Mouse (Mus musculus) heart, embryonic 12.5 days (tissue): ENCODE data around the gene Bmp10. TPM values are rescaled to one million over a fixed set of nuclear protein-coding genes. Genes with fewer than 3 reads are reported as not detected.
A peak's percentile ranks its signal among the peaks of the same experiment; 100 is the strongest.

Experiments used
- ATAC-seq: fragments of 200-750 bp; cut with Nextera tagmentation; 2 replicates; pipeline ENCODE4 v1.8.0; 2017; ENCODE audit warnings: moderate TSS enrichment, moderate library complexity; ENCODE audit not compliant: insufficient number of reproducible peaks, low FRiP score
- H3K27ac ChIP-seq: fragments of 300-500 bp; sonication (generic); 2 replicates; pipeline ENCODE4 v1.5.1; 2016; ENCODE audit warnings: mild to moderate bottlenecking, moderate library complexity; ENCODE audit not compliant: poor library complexity, severe bottlenecking
- H3K27me3 ChIP-seq: fragments of 300-500 bp; sonication (generic); replicated peaks from 2 replicates; pipeline ENCODE4 v1.6.1; 2016; ENCODE audit warnings: mild to moderate bottlenecking, moderate library complexity
- H3K36me3 ChIP-seq: fragments of 300-500 bp; sonication (generic); 2 replicates; pipeline ENCODE4 v1.6.1; 2016; ENCODE audit warnings: mild to moderate bottlenecking, moderate library complexity
- H3K4me1 ChIP-seq: fragments of 300-500 bp; sonication (generic); replicated peaks from 2 replicates; pipeline ENCODE4 v1.6.1; 2016; ENCODE audit warnings: mild to moderate bottlenecking
- H3K4me2 ChIP-seq: fragments of 300-500 bp; sonication (generic); 2 replicates; pipeline ENCODE4 v1.6.1; 2016; ENCODE audit warnings: mild to moderate bottlenecking, moderate library complexity
- H3K4me3 ChIP-seq: fragments of 300-500 bp; sonication (generic); 2 replicates; pipeline ENCODE4 v1.5.1; 2016; ENCODE audit warnings: mild to moderate bottlenecking
- H3K9ac ChIP-seq: fragments of 300-500 bp; sonication (generic); 2 replicates; pipeline ENCODE4 v1.6.1; 2016; ENCODE audit warnings: mild to moderate bottlenecking, moderate library complexity
- H3K9me3 ChIP-seq: fragments of 300-500 bp; sonication (generic); replicated peaks from 2 replicates; pipeline ENCODE4 v1.6.1; 2016; ENCODE audit warnings: mild to moderate bottlenecking, moderate library complexity
- WGBS: fragments of 180-500 bp; shearing (Covaris S2); methylation state at CpG from one replicate; pipeline ENCODE4 v1.1.7; 2016; 5-methylcytosine and 5-hydroxymethylcytosine counted together
- polyA plus RNA-seq: library from polyadenylated mRNA; unstranded; fragments of >200 nt; fragmentation: Nextera tagmentation; extraction: Ambion mirVana; gene quantifications from 2 replicates; pipeline ENCODE4 v1.2.1, GENCODE M21; 2016

Bmp10 gene
- polyA plus RNA-seq, 1 experiment from 2014 or later: 6.7 TPM

DNA sequence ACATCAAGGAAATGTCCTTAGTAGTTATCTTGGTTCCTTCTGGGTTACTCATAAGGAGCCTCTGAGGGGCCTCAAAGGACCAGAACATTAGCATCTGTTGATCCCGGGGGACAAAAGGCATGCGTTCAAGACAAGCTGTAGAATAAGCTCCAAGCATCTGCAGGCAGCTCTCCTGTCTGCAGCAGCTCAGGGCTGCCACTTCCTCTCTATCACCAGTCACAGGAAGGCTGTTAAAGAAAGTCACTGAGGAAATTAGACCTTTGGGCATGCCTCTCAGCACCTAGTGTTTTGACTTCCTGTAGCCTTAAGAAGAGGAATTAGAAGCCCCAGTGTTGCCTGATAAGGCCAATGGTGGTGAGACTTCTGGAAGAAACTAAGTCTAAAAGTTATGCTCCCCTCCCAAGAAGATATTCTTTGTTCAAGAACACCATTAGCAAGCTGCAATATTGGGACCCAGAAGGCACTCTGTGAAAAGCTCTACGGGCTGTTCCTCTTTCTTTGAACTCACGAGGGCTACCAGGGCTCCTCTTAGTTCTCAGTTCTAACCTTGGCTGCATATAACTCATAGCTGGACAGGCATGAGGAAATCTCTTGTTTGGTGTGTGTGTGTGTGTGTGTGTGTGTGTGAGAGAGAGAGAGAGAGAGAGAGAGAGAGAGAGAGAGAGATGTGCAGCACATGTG is 28.8 kb upstream of the Bmp10 start:
- no peak overlapping the region for H3K4me3 ChIP-seq
- peaks cover 31% of the 10 kb centered on the region for H3K4me1 ChIP-seq
- H3K36me3 ChIP-seq: no peaks in the 10 kb centered on the region
- H3K9me3 ChIP-seq: no peaks in the 10 kb centered on the region
- H3K27ac ChIP-seq: no peak overlapping the region
- ATAC-seq: no peak
- H3K9ac ChIP-seq: no peak overlapping the region
- no peak overlapping the region for H3K4me2 ChIP-seq
- peaks cover 33% of the 10 kb centered on the region for H3K27me3 ChIP-seq
- WGBS: 30% methylated on average over 4 of the region's 4 CpGs

DNA sequence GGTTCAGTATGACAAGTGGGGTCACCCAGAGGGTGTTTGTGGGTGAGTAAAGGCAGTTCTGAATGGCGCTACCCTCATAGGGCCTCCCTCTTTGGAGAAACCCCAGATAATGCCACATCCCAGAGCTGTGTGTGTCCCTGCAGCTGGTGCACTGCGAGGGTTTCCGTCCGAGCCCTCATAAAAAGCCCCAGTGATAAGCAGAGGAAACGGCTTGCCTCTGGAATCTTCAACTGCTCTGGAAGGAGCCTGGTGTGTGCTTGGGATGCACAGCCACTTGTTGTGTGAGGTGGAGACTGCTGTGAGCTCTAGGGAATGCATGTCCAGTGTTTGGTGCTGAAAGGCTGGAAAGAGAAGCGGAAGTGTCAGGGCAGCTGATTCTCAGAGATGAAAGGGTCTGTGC is 27.3 kb upstream of the Bmp10 start:
- H3K27ac ChIP-seq: peak overlapping the region; percentile 22; the same call in 1 of the 2 replicates
- H3K9me3 ChIP-seq: no peaks in the 10 kb centered on the region
- no peaks in the 10 kb centered on the region for H3K36me3 ChIP-seq
- H3K4me3 ChIP-seq: no peak overlapping the region
- peaks cover 28% of the 10 kb centered on the region for H3K4me1 ChIP-seq
- H3K9ac ChIP-seq: no peak overlapping the region
- 11% methylated on average over 6 of the region's 6 CpGs for WGBS
- ATAC-seq: peak; percentile 42
- peaks cover 25% of the 10 kb centered on the region for H3K27me3 ChIP-seq
- H3K4me2 ChIP-seq: no peak overlapping the region

DNA sequence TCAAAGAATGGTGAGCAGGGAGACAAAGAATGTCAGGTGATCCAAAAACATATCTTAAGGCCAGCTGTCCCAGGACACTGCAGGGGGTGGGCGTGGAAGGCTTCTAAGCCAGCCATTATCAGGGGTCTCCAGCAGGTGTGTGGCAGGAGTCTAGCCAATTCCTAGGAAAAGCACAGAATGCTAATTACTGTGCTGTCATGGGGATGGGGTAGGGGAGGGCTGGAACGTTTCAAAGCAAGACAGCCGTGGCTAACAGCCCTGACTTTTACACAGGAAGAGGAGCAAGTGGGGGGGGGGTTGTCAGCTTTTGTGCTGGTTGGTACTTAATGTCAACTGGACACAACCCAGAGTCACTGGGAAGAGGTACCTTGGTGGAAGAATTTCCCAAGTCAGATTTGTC is 16.8 kb upstream of the Bmp10 start:
- H3K4me2 ChIP-seq: no peak overlapping the region
- 0 out of 2 replicates have a peak, but pooled peaks cover 4% of the 10 kb centered on the region for H3K4me1 ChIP-seq
- H3K27ac ChIP-seq: no peak overlapping the region
- H3K36me3 ChIP-seq: no peaks in the 10 kb centered on the region
- H3K27me3 ChIP-seq: peaks cover 12% of the 10 kb centered on the region
- 29% methylated on average over 3 of the region's 3 CpGs for WGBS
- H3K9me3 ChIP-seq: peaks cover 6% of the 10 kb centered on the region
- H3K9ac ChIP-seq: no peak overlapping the region
- no peak overlapping the region for H3K4me3 ChIP-seq
- no peak for ATAC-seq

DNA sequence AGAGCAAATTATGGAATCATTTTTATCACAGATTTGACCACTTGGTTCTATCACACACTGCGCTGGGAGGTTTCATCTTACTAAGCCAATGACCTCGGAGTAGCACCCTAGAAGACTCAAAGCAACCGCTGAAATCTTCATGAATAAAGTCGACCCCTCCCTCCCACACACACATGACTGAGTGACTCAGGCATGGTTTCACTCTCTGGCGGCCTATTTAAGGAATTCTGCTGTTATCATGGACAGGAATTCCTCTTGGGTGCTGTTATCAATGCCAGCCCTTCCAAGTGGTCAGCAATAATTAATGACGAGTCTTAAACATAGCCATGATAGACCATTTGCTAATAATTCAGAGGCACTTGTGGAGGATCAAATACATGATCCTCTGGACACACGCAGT is 6.5 kb upstream of the Bmp10 start:
- Histone ChIP-seq H3K4me2 (peak overlapping the region; percentile 40), H3K9ac (no peak overlapping the region), H3K36me3 (no peaks in the 10 kb centered on the region), H3K4me3 (no peak overlapping the region), H3K27me3 (peaks cover 37% of the 10 kb centered on the region), H3K9me3 (no peaks in the 10 kb centered on the region), H3K27ac (no peak overlapping the region; the same call in 1 of the 2 replicates), H3K4me1 (peaks cover 51% of the 10 kb centered on the region)
- no peak for ATAC-seq
- 21% methylated on average over 7 of the region's 7 CpGs for WGBS

DNA sequence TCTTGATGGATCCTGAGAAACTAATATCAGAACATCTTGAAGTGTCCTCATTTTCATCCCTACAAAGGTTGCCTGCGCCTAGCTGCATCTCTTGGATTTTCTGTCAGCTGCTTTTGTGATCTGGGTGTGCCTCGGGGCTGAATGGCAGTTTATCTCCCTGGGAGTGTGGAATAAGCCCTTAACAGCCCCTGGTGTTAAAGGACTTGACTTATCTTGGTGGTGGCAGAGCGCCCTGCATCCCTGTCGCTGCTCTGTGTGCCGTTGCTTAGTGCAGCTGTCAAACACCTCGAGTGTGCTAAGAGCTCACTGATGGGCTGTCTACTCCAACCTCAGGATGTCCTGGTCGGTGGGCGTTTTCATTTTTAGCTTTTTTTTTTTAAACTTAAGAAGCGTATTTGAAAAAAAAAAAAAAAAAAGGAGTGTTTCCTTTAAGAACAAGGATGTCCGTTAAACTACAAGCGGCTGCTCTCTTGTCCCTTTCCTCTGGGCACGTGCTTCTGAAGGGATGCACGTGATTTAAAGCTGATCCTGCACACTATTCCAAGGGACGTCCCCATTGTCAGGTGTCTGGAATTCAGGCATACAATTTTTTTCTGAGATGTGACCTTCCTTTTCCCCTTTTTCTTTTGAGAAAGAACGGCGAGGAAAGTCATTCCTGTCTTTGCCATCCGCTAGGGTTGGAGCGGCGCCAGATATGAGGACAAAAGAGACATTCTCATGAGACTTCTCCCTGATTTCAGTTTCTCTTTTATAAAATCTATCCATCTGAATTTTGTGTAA is 4.6 kb upstream of the Bmp10 start:
- H3K4me3 ChIP-seq: no peak overlapping the region
- no peaks in the 10 kb centered on the region for H3K36me3 ChIP-seq
- 21% methylated on average over 19 of the region's 19 CpGs for WGBS
- peak; percentile 75 for ATAC-seq
- H3K9me3 ChIP-seq: no peaks in the 10 kb centered on the region
- H3K4me2 ChIP-seq: peak overlapping the region; percentile 48
- peaks cover 60% of the 10 kb centered on the region for H3K4me1 ChIP-seq
- peaks cover 22% of the 10 kb centered on the region for H3K27me3 ChIP-seq
- H3K9ac ChIP-seq: no peak overlapping the region
- peak overlapping the region; percentile 36; the same call in 1 of the 2 replicates for H3K27ac ChIP-seq

DNA sequence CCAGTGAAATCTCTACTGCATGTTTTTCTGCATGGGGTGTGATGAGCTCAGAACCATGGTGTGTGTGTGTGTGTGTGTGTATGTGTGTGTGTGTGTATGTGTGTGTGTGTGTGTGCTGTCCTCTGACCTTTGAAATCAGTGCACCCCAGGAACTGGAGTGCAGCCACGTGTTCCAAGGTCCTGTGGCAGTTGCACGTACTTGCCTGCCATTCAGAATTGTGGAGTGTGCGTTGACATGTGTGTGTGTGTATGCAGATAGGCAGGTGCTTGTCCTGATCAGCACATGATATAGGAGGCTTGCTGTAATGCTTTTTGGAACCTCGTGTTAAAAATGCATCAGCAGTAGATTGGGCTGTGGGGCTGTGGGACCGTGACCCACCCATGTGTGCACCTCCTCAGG is 1.8 kb upstream of the Bmp10 start:
- Histone ChIP-seq H3K4me1 (peaks cover 50% of the 10 kb centered on the region), H3K9me3 (no peaks in the 10 kb centered on the region), H3K4me3 (no peak overlapping the region), H3K27ac (peak overlapping the region; percentile 9; the same call in 1 of the 2 replicates), H3K36me3 (no peaks in the 10 kb centered on the region), H3K27me3 (peaks cover 21% of the 10 kb centered on the region), H3K4me2 (0 out of 2 replicates have a peak overlapping the region, but pooled peaks have one; percentile 9), H3K9ac (no peak overlapping the region)
- 45% methylated on average over 5 of the region's 5 CpGs for WGBS
- no peak for ATAC-seq

DNA sequence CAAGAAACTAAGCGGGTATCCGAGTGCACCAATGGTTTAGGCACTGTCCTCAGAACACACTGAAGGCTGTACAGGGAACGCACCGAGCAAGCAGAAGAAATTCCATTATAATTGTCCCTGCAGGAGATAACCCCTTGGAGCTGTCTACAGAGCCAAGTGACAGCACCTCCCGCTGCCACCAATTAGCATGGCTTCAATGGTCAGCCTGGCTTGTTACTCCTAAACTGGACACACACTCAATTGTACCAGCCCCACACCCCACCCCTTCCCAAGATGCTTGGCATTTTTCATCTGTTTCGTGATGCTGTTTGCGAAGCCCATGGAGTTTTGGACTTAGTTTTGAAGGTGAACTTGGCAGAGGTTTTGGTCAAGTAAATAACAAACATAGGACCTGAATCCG is 1.2 kb upstream of the Bmp10 start:
- no peak overlapping the region for H3K4me3 ChIP-seq
- peak overlapping the region; percentile 52; the same call in 1 of the 2 replicates for H3K27ac ChIP-seq
- no peaks in the 10 kb centered on the region for H3K36me3 ChIP-seq
- peaks cover 44% of the 10 kb centered on the region for H3K4me1 ChIP-seq
- H3K9ac ChIP-seq: no peak overlapping the region
- ATAC-seq: no peak
- 38% methylated on average over 8 of the region's 8 CpGs for WGBS
- peaks cover 21% of the 10 kb centered on the region for H3K27me3 ChIP-seq
- H3K4me2 ChIP-seq: peak overlapping the region; percentile 9; the same call in 1 of the 2 replicates
- no peaks in the 10 kb centered on the region for H3K9me3 ChIP-seq

DNA sequence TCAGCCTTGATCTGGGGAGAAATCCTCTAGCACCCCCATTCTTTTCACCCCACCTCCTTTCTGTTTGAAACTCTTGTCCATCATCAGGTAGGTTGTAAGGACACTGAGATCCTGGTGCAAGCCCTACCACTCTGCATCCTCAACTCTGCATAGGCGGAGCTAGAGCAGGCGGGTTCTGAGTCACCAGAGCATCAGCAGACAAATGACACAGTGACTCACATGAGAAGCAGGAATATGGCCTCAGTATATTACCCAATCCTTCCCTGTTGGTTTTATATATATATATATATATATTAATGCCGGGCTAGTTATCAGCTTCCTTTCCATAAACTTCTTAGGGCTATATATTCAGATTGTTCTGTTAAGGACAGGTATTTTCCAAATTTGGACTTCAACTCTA is 7.0 kb downstream of the Bmp10 start:
- Histone ChIP-seq H3K4me3 (no peak overlapping the region), H3K4me1 (peaks cover 43% of the 10 kb centered on the region), H3K9me3 (no peaks in the 10 kb centered on the region), H3K9ac (no peak overlapping the region), H3K27ac (0 out of 2 replicates have a peak overlapping the region, but pooled peaks have one; percentile 42), H3K4me2 (no peak overlapping the region), H3K36me3 (no peaks in the 10 kb centered on the region), H3K27me3 (peaks cover 21% of the 10 kb centered on the region)
- 81% methylated on average over 3 of the region's 3 CpGs for WGBS
- ATAC-seq: no peak

DNA sequence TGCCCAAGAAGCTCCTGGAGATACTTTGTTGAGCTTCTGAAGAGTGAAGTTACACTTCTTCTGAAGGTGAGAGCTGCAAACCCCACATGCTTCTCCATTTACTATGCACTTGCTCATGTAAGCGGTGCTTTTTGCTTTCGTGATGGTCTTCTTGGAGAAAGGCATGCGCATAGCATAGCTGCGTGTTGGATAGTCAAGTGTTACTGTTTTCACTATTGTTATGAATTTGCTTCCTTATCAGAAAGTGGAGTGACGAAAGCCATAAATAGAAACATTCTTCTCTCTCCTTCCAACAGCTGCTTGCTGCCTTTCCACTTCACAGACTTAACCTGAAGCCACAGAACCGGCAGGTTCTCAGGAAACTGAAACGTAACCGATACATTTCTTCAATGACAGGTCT is 8.0 kb downstream of the Bmp10 start:
- Histone ChIP-seq H3K9ac (no peak overlapping the region), H3K27ac (peak overlapping the region; percentile 51), H3K36me3 (no peaks in the 10 kb centered on the region), H3K27me3 (peaks cover 20% of the 10 kb centered on the region; the same call in 1 of the 2 replicates), H3K4me3 (no peak overlapping the region; the same call in 1 of the 2 replicates), H3K4me1 (peaks cover 52% of the 10 kb centered on the region), H3K4me2 (peak overlapping the region; percentile 47), H3K9me3 (no peaks in the 10 kb centered on the region)
- WGBS: 50% methylated on average over 8 of the region's 8 CpGs
- no peak for ATAC-seq

DNA sequence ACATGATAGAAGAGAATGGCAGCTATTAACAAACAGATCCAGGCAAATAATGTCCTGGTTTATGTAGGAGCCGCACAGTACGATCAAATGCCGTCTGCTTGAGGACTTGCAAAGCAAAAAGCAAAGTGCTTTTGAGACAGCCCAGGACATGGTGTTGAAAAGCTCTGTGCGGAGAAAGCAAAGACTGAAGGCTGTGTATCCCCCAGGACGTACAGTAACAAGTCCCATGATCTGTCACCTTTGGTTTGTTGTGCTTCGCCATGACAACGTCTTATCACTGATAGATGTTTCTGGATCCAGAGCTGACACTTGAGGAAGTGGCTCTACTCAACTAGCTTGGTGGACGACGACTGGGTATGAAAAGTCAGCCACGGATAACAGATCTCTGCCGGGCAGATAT is 14.5 kb downstream of the Bmp10 start:
- Histone ChIP-seq H3K27ac (peak overlapping the region; percentile 34; the same call in 1 of the 2 replicates), H3K36me3 (no peaks in the 10 kb centered on the region), H3K9ac (no peak overlapping the region), H3K27me3 (peaks cover 25% of the 10 kb centered on the region), H3K9me3 (no peaks in the 10 kb centered on the region), H3K4me2 (peak overlapping the region; percentile 41), H3K4me3 (no peak overlapping the region), H3K4me1 (peaks cover 35% of the 10 kb centered on the region)
- 24% methylated on average over 11 of the region's 11 CpGs for WGBS
- peak; percentile 64 for ATAC-seq

DNA sequence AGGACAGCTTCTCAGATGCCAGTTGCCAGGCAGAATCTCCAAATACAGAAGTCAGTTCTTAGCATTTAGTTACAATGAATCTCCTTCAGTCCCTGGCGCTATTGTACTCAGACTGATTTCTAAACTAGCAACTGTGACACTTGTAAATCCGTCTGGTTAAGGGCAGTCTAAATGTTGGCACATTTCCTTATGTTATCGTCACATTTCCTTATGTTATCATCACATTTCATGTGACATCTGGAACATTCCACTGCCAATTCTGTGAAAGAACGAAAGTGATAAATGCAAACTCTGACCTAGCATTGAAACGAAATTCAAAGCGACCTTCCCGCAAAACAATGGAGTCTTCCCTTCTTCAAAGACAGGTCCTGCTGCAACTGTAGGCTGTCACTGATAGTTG is 16.4 kb downstream of the Bmp10 start:
- H3K36me3 ChIP-seq: no peaks in the 10 kb centered on the region
- 57% methylated on average over 7 of the region's 7 CpGs for WGBS
- no peak overlapping the region for H3K9ac ChIP-seq
- H3K4me1 ChIP-seq: peaks cover 54% of the 10 kb centered on the region
- no peak overlapping the region for H3K4me2 ChIP-seq
- H3K27me3 ChIP-seq: peaks cover 30% of the 10 kb centered on the region
- no peak overlapping the region for H3K27ac ChIP-seq
- H3K9me3 ChIP-seq: no peaks in the 10 kb centered on the region
- ATAC-seq: no peak
- no peak overlapping the region for H3K4me3 ChIP-seq
